Mouse (Mus musculus) C2C12 (cell line): Measurements from ENCODE around the gene Lyrm7.

Experiments
- CTCF ChIP-seq: IDR thresholded peaks from one replicate; pipeline ENCODE4 v1.5.1; 2011; ENCODE audit not compliant: control insufficient read depth, insufficient read depth, insufficient read length
- MAX ChIP-seq: IDR thresholded peaks from one replicate; pipeline ENCODE4 v1.6.1; 2011; ENCODE audit warnings: mild to moderate bottlenecking, control low read depth
- MYOD1 ChIP-seq: IDR thresholded peaks from one replicate; pipeline ENCODE4 v1.6.1; 2011; ENCODE audit warnings: low read depth; ENCODE audit not compliant: control insufficient read depth, insufficient read length
- USF1 ChIP-seq: IDR thresholded peaks from one replicate; pipeline ENCODE4 v1.6.1; 2011; ENCODE audit warnings: low read depth, mild to moderate bottlenecking, control low read depth, moderate library complexity

GRCm38 (mm10) chr11:54782253-54782652 lies 78.5 kb downstream of the Lyrm7 start:
- TF ChIP-seq USF1 (no peak), MAX (no peak), MYOD1 (no peak), CTCF (no peak)
